Mouse (Mus musculus) hindbrain, embryonic 13.5 days (tissue): ENCODE measurements at regions not wholly inside any gene's neighbourhood (a gene's known extent, or its start where the extent isn't known, plus 50 kb on each side); places are given as distances from the start of the nearest gene placed in this dataset.
A peak's percentile ranks its signal among the peaks of the same experiment; 100 is the strongest.

Experiments used
- ATAC-seq: fragments of 200-750 bp; cut with Nextera tagmentation; 2 replicates; pipeline ENCODE4 v1.8.0; 2017; ENCODE audit warnings: moderate TSS enrichment; ENCODE audit not compliant: low FRiP score
- H3K27ac ChIP-seq: fragments of 300-500 bp; sonication (generic); 2 replicates; pipeline ENCODE4 v1.5.1; 2015; ENCODE audit warnings: inconsistent platforms, mild to moderate bottlenecking, moderate library complexity
- H3K27me3 ChIP-seq: fragments of 300-500 bp; sonication (generic); 2 replicates; pipeline ENCODE4 v1.6.1; 2015; ENCODE audit warnings: mild to moderate bottlenecking, inconsistent platforms
- H3K36me3 ChIP-seq: fragments of 300-500 bp; sonication (generic); 2 replicates; pipeline ENCODE4 v1.6.1; 2015; ENCODE audit warnings: mild to moderate bottlenecking, inconsistent platforms
- H3K4me1 ChIP-seq: fragments of 300-500 bp; sonication (generic); replicated peaks from 2 replicates; pipeline ENCODE4 v1.6.1; 2015; ENCODE audit warnings: inconsistent platforms
- H3K4me2 ChIP-seq: fragments of 300-500 bp; sonication (generic); 2 replicates; pipeline ENCODE4 v1.6.1; 2015; ENCODE audit warnings: inconsistent platforms, mild to moderate bottlenecking, moderate library complexity
- H3K4me3 ChIP-seq: fragments of 300-500 bp; sonication (generic); 2 replicates; pipeline ENCODE4 v1.5.1; 2015; ENCODE audit warnings: mild to moderate bottlenecking, inconsistent platforms
- H3K9ac ChIP-seq: fragments of 300-500 bp; sonication (generic); 2 replicates; pipeline ENCODE4 v1.6.1; 2015; ENCODE audit warnings: mild to moderate bottlenecking, inconsistent platforms
- H3K9me3 ChIP-seq: fragments of 300-500 bp; sonication (generic); 2 replicates; pipeline ENCODE4 v1.6.1; 2016; ENCODE audit warnings: inconsistent platforms
- WGBS: fragments of 180-500 bp; shearing (Covaris S2); methylation state at CpG from one replicate; pipeline ENCODE4 v1.1.7; 2015; 5-methylcytosine and 5-hydroxymethylcytosine counted together

DNA sequence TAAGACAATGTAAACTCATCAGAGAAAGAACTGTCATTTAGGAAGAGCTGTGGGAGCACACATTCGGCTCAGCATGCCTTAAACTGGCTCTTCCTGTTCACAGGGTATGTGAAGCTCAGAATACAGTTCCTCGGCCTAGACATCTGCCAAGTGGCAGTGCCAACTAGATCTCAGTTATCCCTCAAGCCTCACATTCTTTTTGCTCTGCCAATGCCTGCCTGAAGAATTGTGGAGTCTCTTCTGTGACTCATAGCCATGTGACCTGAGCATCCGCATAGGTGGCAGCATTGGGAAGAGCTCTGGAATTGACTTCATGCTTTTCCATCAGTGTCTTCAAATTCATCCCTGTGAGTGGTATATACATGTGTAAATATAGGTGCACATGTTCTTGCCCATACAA, 59.7 kb downstream of the Prlhr start:
- 90% methylated on average over 3 of the region's 3 CpGs for WGBS
- H3K9me3 ChIP-seq: no peaks in the 10 kb centered on the region
- no peak overlapping the region for H3K27ac ChIP-seq
- H3K9ac ChIP-seq: no peak overlapping the region
- no peak overlapping the region for H3K4me2 ChIP-seq
- H3K4me1 ChIP-seq: no peaks in the 10 kb centered on the region
- no peak for ATAC-seq
- no peaks in the 10 kb centered on the region for H3K27me3 ChIP-seq
- H3K4me3 ChIP-seq: no peak overlapping the region
- no peaks in the 10 kb centered on the region for H3K36me3 ChIP-seq

DNA sequence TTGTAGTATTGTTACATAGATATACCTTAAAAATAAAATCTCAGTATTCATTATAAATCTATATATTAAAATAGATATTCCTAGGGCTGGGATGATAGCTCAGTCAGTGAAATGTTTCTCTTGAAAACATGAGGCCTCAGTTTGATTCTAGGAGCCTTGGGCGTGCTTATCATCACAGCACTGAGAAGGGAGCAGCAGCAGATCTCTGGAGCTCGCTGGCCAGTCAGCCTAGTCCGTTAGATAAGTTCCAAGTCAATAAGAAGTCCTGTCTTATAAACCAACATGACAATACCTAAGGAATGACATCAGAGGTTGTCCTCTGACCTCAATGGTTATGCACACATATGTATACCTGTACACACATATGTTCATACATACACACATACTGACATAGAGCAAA, 68.7 kb downstream of the Prlhr start:
- no peaks in the 10 kb centered on the region for H3K27me3 ChIP-seq
- no peak overlapping the region for H3K4me2 ChIP-seq
- H3K4me1 ChIP-seq: no peaks in the 10 kb centered on the region
- no peak overlapping the region for H3K9ac ChIP-seq
- whole genome bisulfite sequencing: 81% methylated on average over 3 of the region's 3 CpGs
- no peaks in the 10 kb centered on the region for H3K36me3 ChIP-seq
- no peaks in the 10 kb centered on the region for H3K9me3 ChIP-seq
- H3K4me3 ChIP-seq: no peak overlapping the region
- H3K27ac ChIP-seq: no peak overlapping the region
- no peak for ATAC-seq

GRCm38 (mm10) chr19:60397666-60398065, 70.4 kb downstream of the Prlhr start:
- WGBS: 77% methylated on average over 1 of the region's 1 CpGs

DNA sequence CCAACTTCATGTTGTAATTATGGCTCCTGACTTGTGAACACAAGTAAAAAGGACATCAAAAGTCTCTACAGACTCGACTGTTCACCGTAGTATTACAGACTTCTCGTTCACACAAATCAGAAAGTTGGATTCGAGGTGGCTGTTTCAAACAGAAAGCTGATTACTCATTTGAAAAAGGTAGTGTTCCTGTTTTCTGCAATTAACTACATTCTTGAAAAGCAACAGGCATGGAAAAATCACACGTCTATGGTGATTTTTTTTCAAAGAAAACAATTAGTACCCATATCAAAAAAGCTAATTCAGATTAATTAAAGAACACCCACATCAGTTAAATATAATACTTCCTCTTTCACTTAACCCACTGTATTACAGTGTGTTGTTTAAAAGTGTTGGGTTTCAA, 71.5 kb downstream of the Prlhr start:
- Histone ChIP-seq H3K4me3 (no peak overlapping the region), H3K9me3 (no peaks in the 10 kb centered on the region), H3K9ac (no peak overlapping the region), H3K4me2 (no peak overlapping the region), H3K27me3 (no peaks in the 10 kb centered on the region), H3K27ac (no peak overlapping the region), H3K36me3 (no peaks in the 10 kb centered on the region), H3K4me1 (no peaks in the 10 kb centered on the region)
- no peak for ATAC-seq
- WGBS: 90% methylated on average over 5 of the region's 5 CpGs

More at GRCm38 (mm10) chr19:60397666-60398065, 70.4 kb downstream of the Prlhr start:
- ATAC-seq: no peak
- no peak overlapping the region for H3K4me3 ChIP-seq
- no peaks in the 10 kb centered on the region for H3K4me1 ChIP-seq
- no peak overlapping the region for H3K27ac ChIP-seq
- no peak overlapping the region for H3K9ac ChIP-seq
- H3K27me3 ChIP-seq: no peaks in the 10 kb centered on the region
- no peaks in the 10 kb centered on the region for H3K9me3 ChIP-seq
- H3K36me3 ChIP-seq: no peaks in the 10 kb centered on the region
- no peak overlapping the region for H3K4me2 ChIP-seq

DNA sequence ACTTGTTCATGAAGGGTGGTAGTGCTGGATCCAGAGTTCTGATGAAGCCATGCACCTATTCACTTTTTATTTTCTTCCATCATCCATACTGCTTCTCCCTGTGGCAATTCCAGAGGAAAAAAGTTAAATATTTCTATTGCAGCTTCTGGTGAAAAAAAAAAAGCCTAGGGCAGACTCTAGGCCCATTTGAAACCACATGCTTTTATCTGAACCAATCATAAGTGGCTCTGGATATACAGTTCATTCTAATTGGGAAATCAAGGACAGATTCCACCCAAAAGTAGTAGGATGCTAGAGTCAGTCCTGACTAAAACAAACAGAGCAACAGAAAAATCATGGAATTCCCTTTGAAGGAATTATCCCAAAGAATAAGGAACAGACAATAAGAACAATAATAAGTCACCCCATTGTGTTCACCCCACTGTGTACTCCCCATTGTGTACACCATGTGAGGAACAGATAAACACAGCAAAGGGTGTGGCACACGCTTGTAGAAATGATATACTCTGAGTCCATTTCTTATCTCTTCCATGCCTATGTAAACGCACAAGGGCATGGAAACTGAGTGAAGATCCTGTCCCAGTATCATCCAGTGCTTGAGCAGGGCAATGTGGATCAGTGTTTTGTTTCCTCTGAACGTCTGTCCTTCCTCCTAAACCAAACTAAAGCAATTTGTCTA, 81.4 kb downstream of the Prlhr start:
- H3K36me3 ChIP-seq: no peaks in the 10 kb centered on the region
- H3K9ac ChIP-seq: no peak overlapping the region
- H3K4me1 ChIP-seq: no peaks in the 10 kb centered on the region
- no peak for ATAC-seq
- H3K27ac ChIP-seq: no peak overlapping the region
- WGBS: 80% methylated on average over 3 of the region's 3 CpGs
- H3K27me3 ChIP-seq: no peaks in the 10 kb centered on the region
- H3K4me2 ChIP-seq: no peak overlapping the region
- H3K9me3 ChIP-seq: no peaks in the 10 kb centered on the region
- no peak overlapping the region for H3K4me3 ChIP-seq

GRCm38 (mm10) chr19:60384721-60385120, 83.4 kb downstream of the Prlhr start:
- Histone ChIP-seq H3K9me3 (no peaks in the 10 kb centered on the region), H3K36me3 (no peaks in the 10 kb centered on the region), H3K27me3 (no peaks in the 10 kb centered on the region), H3K4me3 (no peak overlapping the region), H3K9ac (no peak overlapping the region), H3K4me2 (no peak overlapping the region), H3K4me1 (no peaks in the 10 kb centered on the region), H3K27ac (no peak overlapping the region)
- no peak for ATAC-seq
- 75% methylated on average over 5 of the region's 5 CpGs for WGBS

DNA sequence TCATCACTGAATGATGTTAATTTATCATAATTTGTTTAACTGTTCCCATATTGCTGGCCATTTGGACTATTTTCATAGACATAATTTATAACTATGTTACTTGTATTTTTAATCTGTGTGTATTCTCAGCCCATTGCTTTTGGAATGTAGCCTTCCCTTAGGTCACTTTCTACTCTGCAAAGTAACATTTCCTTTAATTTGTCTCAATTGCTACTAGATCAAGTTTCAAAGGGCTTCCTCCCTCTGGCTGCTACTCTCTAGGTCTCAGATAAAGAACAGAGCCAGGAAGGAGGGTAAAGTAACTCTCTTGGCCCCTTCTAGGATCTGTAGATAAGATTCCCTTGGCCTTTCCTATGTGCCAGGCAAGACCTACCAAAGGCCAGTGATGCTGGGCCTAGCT, 85.4 kb downstream of the Prlhr start:
- Histone ChIP-seq H3K4me1 (no peaks in the 10 kb centered on the region), H3K4me2 (no peak overlapping the region), H3K36me3 (no peaks in the 10 kb centered on the region), H3K4me3 (no peak overlapping the region), H3K27ac (no peak overlapping the region), H3K9me3 (no peaks in the 10 kb centered on the region), H3K9ac (no peak overlapping the region), H3K27me3 (no peaks in the 10 kb centered on the region)
- ATAC-seq: no peak

DNA sequence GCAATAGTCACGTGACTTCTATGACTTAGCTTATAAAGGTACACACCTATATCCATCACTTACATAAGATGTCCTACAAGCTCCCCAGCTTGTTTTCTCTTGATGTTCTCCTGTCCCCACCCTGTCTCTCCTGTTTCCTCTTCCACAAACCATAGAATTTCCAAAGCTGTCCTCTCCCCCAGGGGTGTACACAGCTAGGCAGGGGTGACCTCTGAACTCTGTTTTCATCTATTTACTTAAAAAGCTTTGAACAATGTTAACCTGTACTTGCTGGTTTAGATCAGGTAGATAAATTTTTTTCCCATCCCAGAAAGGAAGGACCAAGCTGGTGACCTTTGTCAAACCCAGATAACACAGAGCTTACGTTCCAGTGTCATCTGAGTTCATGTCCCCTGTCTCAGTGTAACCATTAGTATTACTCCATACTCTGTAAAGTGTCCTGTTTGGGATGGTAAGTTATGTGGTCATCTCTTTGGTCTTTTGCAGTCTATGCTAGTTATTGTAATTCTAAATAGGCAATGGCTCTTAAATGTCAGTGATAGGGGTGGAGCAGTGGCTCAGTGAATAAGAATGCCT, 89.0 kb downstream of the Prlhr start:
- ATAC-seq: no peak
- no peak overlapping the region for H3K27ac ChIP-seq
- H3K9ac ChIP-seq: no peak overlapping the region

DNA sequence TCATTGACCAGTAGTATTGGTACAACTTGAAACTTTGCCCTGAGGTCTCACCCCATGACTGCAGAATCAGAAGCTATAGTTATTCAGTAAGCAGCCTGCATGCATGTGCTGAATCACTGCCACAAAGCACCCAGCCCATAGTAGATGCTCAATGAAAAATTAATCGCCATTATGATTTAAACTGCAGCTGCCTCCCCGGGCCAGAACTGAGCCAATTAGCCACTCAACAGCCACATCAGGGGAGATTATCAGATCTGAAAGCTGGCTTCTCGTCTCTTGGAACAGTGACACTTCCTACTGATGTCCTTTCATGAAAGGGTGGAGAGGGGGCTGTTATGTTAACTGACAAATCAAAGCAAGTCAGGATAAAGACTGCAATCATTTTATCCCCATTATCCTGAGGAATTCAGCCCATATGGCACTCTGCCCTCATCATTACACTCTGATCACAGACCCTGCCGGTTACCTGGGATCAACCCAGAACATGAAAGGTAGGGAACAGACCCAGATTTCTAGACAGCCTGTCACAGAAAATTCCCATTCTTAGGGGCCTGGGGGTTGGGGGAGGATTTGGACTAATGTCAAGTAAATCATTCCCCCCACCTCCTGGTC, 104.0 kb downstream of the Prlhr start:
- Histone ChIP-seq H3K9ac (no peak overlapping the region), H3K9me3 (no peaks in the 10 kb centered on the region), H3K4me1 (peaks cover 11% of the 10 kb centered on the region), H3K4me3 (no peak overlapping the region), H3K27me3 (no peaks in the 10 kb centered on the region), H3K27ac (peak overlapping the region; percentile 8; the same call in 1 of the 2 replicates), H3K36me3 (no peaks in the 10 kb centered on the region), H3K4me2 (no peak overlapping the region)
- no peak for ATAC-seq
- 56% methylated on average over 4 of the region's 4 CpGs for WGBS

More for the DNA sequence above, 89.0 kb downstream of the Prlhr start:
- Histone ChIP-seq H3K27me3 (no peaks in the 10 kb centered on the region), H3K4me3 (no peak overlapping the region), H3K4me1 (no peaks in the 10 kb centered on the region), H3K36me3 (no peaks in the 10 kb centered on the region), H3K9me3 (no peaks in the 10 kb centered on the region), H3K4me2 (no peak overlapping the region)
- WGBS: 94% methylated on average over 2 of the region's 2 CpGs

- no peak overlapping the region for H3K4me2 ChIP-seq
- H3K4me1 ChIP-seq: no peaks in the 10 kb centered on the region
- no peaks in the 10 kb centered on the region for H3K36me3 ChIP-seq
- no peak overlapping the region for H3K9ac ChIP-seq
- no peak overlapping the region for H3K4me3 ChIP-seq
- ATAC-seq: no peak
- no peaks in the 10 kb centered on the region for H3K27me3 ChIP-seq
- H3K9me3 ChIP-seq: no peaks in the 10 kb centered on the region
- WGBS: 96% methylated on average over 12 of the region's 12 CpGs
- no peak overlapping the region for H3K27ac ChIP-seq
Observed at GRCm38 (mm10) chr19:60344911-60345310, 118.4 kb upstream of the Fam204a start.

DNA sequence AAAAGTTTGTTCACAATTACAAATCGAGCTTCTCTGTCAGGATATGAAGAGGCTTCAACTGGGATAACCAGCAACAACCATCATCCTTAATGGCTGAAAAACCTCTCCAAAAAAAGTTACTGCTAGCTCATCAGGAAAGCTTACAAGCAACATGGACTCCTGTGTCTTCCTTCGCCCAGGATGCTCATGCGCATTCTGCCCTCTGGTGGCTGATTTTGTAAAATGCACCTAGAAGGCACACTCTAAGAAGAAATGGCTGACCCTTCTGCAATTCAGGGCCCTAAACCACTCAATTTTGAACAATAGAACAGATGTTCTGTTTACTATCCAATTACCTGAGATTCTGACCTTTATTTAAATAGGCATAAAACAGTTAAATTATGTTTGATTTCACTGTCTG, 115.0 kb upstream of the Fam204a start:
- WGBS: 10% methylated on average over 3 of the region's 3 CpGs
- Histone ChIP-seq H3K4me2 (no peak overlapping the region), H3K9me3 (no peaks in the 10 kb centered on the region), H3K9ac (no peak overlapping the region), H3K4me3 (no peak overlapping the region), H3K4me1 (no peaks in the 10 kb centered on the region), H3K36me3 (no peaks in the 10 kb centered on the region), H3K27ac (no peak overlapping the region), H3K27me3 (no peaks in the 10 kb centered on the region)
- ATAC-seq: no peak

DNA sequence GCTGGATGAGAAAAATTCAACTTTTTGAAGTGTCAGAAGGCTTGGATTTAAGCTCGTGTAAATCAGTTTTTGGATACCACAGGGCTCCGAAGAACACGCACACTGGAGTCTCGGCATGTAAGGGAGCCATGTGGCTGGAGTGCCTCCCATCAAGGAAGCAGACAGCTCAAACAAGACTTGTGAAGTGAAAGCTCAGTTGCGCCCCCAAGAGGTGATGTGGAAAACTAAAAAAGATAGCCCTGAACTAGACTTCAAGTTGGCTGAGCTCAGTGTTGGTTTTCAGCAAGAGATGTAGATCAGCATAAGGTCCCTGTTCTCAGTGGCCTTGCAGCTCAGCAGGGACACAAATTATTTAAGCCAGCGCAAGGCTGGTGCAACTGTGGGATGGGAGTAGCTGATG, 113.7 kb upstream of the Fam204a start:
- H3K4me1 ChIP-seq: no peaks in the 10 kb centered on the region
- no peak overlapping the region for H3K4me2 ChIP-seq
- H3K4me3 ChIP-seq: no peak overlapping the region
- no peaks in the 10 kb centered on the region for H3K36me3 ChIP-seq
- H3K9ac ChIP-seq: no peak overlapping the region
- no peak for ATAC-seq
- 92% methylated on average over 6 of the region's 6 CpGs for WGBS
- H3K27me3 ChIP-seq: no peaks in the 10 kb centered on the region
- H3K27ac ChIP-seq: no peak overlapping the region
- no peaks in the 10 kb centered on the region for H3K9me3 ChIP-seq

GRCm38 (mm10) chr19:60334521-60334920, 108.0 kb upstream of the Fam204a start:
- Histone ChIP-seq H3K36me3 (no peaks in the 10 kb centered on the region), H3K4me1 (no peaks in the 10 kb centered on the region), H3K9ac (no peak overlapping the region), H3K4me3 (no peak overlapping the region), H3K9me3 (no peaks in the 10 kb centered on the region), H3K4me2 (no peak overlapping the region), H3K27me3 (no peaks in the 10 kb centered on the region), H3K27ac (no peak overlapping the region)
- 72% methylated on average over 7 of the region's 7 CpGs for WGBS
- ATAC-seq: no peak
